Mouse (Mus musculus) small intestine, adult 2 months (tissue): Measurements from ENCODE around the gene Wdr4.

Experiments
- CTCF ChIP-seq: fragments of 200-500 bp; IDR thresholded peaks from 2 replicates; pipeline ENCODE4 v1.5.1; 2012; ENCODE audit warnings: low read depth, mild to moderate bottlenecking, control low read depth, inconsistent platforms, low read length, moderate library complexity, mixed read lengths; ENCODE audit not compliant: insufficient replicate concordance, insufficient read length; ENCODE audit errors: extremely low read depth
- POLR2A ChIP-seq: fragments of 200-500 bp; IDR thresholded peaks from 2 replicates; pipeline ENCODE4 v1.6.1; 2012; ENCODE audit warnings: low read depth, mild to moderate bottlenecking, control low read depth, inconsistent platforms, low read length, moderate library complexity

DNA sequence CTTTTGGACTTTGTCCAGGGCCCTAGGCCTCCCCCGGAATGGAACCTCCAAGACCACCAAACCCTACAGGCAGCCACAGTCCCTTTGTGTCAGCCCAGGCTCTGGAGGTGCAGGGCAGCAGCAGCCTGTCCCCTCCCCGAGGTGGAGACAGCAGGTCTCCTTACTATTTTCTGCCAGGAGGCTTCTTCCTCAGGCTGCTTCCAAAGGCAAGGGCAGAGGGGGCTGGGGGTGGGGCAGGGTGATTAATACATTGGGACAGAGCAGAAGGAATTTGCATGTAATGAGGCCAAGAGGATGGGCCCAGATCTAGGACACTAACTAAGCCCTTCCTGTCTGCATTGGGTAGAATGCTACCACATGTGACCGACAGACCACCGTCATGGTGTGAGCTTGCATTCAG is 59.4 kb downstream of the Wdr4 start:
- TF ChIP-seq CTCF, result no peak
- no peak for TF ChIP-seq POLR2A
